Mouse (Mus musculus) thymus, adult 2 months (tissue): ENCODE measurements at regions not wholly inside any gene's neighbourhood (a gene's known extent, or its start where the extent isn't known, plus 50 kb on each side); places are given as distances from the start of the nearest gene placed in this dataset.
A peak's percentile ranks its signal among the peaks of the same experiment; 100 is the strongest.
"Not testable (repeated sequence)": the region's sequence is repeated elsewhere in the genome, so short reads cannot be mapped to it uniquely, and the experiment has no call there.

Experiments used
- DNase-seq: peaks from one replicate; pipeline ENCODE4 v3.0.0; 2021
- H3K27ac ChIP-seq: fragments of 200-500 bp; 2 replicates; pipeline ENCODE4 v1.5.1; 2012; ENCODE audit warnings: low read length, control low read depth; ENCODE audit not compliant: control insufficient read depth, insufficient read depth
- H3K27me3 ChIP-seq: fragments of 200-500 bp; 2 replicates; pipeline ENCODE4 v1.6.1; 2012; ENCODE audit warnings: mild to moderate bottlenecking, low read length, moderate library complexity, mixed read lengths; ENCODE audit not compliant: control insufficient read depth, insufficient read depth
- H3K36me3 ChIP-seq: fragments of 200-500 bp; 2 replicates; pipeline ENCODE4 v1.6.1; 2012; ENCODE audit warnings: mild to moderate bottlenecking, low read length, moderate library complexity; ENCODE audit not compliant: control insufficient read depth, insufficient read depth
- H3K4me1 ChIP-seq: fragments of 200-500 bp; replicated peaks from 2 replicates; pipeline ENCODE4 v1.6.1; 2012; ENCODE audit warnings: low read length; ENCODE audit not compliant: control insufficient read depth, insufficient read depth
- H3K4me3 ChIP-seq: fragments of 200-500 bp; 2 replicates; pipeline ENCODE4 v1.5.1; 2012; ENCODE audit warnings: mild to moderate bottlenecking, low read length, control low read depth, moderate library complexity; ENCODE audit not compliant: control insufficient read depth, insufficient read depth
- WGBS: fragments of 180-500 bp; shearing (Covaris S2); methylation state at CpG from one replicate; pipeline ENCODE4 v1.1.7; 2018; 5-methylcytosine and 5-hydroxymethylcytosine counted together

- not testable (repeated sequence) for H3K4me3 ChIP-seq, DNase-seq, H3K36me3 ChIP-seq, H3K4me1 ChIP-seq, H3K27me3 ChIP-seq, H3K27ac ChIP-seq
- WGBS: 96% methylated on average over 11 of the region's 11 CpGs
Measured at GRCm38 (mm10) chr5:3141841-3142240, 199.4 kb upstream of the Cdk6 start.

GRCm38 (mm10) chr5:3146544-3147295, 194.6 kb upstream of the Cdk6 start:
- H3K36me3 ChIP-seq, H3K4me1 ChIP-seq, H3K4me3 ChIP-seq, H3K27me3 ChIP-seq, H3K27ac ChIP-seq: not testable (repeated sequence)
- peak; percentile 14 for DNase-seq
- 46% methylated on average over 10 of the region's 11 CpGs for WGBS

- H3K36me3 ChIP-seq, H3K4me1 ChIP-seq, H3K27ac ChIP-seq, H3K4me3 ChIP-seq, H3K27me3 ChIP-seq, DNase-seq: not testable (repeated sequence)
- 22% methylated on average over 5 of the region's 5 CpGs for WGBS
Measured at GRCm38 (mm10) chr5:3149886-3150285, 191.4 kb upstream of the Cdk6 start.

- H3K4me3 ChIP-seq, H3K4me1 ChIP-seq, H3K27ac ChIP-seq, H3K27me3 ChIP-seq, DNase-seq, H3K36me3 ChIP-seq: not testable (repeated sequence)
- 82% methylated on average over 4 of the region's 4 CpGs for WGBS
Measured at GRCm38 (mm10) chr5:3150766-3151165, 190.5 kb upstream of the Cdk6 start.

- H3K36me3 ChIP-seq, H3K27me3 ChIP-seq, DNase-seq, H3K27ac ChIP-seq, H3K4me1 ChIP-seq, H3K4me3 ChIP-seq: not testable (repeated sequence)
- WGBS: 24% methylated on average over 12 of the region's 12 CpGs
Measured at GRCm38 (mm10) chr5:3151534-3152148, 189.6 kb upstream of the Cdk6 start.

GRCm38 (mm10) chr5:3152149-3152865, 189.0 kb upstream of the Cdk6 start:
- not testable (repeated sequence) for H3K4me1 ChIP-seq, H3K27ac ChIP-seq, H3K36me3 ChIP-seq, H3K27me3 ChIP-seq
- peak; percentile 3 for DNase-seq
- peak overlapping the region; percentile 14; the same call in 1 of the 2 replicates for H3K4me3 ChIP-seq
- 22% methylated on average over 26 of the region's 26 CpGs for WGBS

- not testable (repeated sequence) for H3K4me1 ChIP-seq, H3K27ac ChIP-seq, DNase-seq, H3K4me3 ChIP-seq, H3K27me3 ChIP-seq, H3K36me3 ChIP-seq
- 93% methylated on average over 2 of the region's 2 CpGs for WGBS
Measured at GRCm38 (mm10) chr5:3165511-3165910, 175.8 kb upstream of the Cdk6 start.

- not testable (repeated sequence) for H3K36me3 ChIP-seq, H3K4me1 ChIP-seq, H3K27me3 ChIP-seq, DNase-seq, H3K27ac ChIP-seq, H3K4me3 ChIP-seq
- WGBS: 92% methylated on average over 2 of the region's 2 CpGs
Measured at GRCm38 (mm10) chr5:3166496-3166895, 174.8 kb upstream of the Cdk6 start.
